Mouse (Mus musculus) kidney, postnatal 25 days (tissue): ENCODE results near the gene Ccser2.

Source experiments
- DNase-seq, 2 experiments: peaks; one replicate each; pipeline ENCODE4 v3.0.0; 2021; ENCODE audit warnings: mixed read lengths in 2 of 2

Gene Ccser2

DNA sequence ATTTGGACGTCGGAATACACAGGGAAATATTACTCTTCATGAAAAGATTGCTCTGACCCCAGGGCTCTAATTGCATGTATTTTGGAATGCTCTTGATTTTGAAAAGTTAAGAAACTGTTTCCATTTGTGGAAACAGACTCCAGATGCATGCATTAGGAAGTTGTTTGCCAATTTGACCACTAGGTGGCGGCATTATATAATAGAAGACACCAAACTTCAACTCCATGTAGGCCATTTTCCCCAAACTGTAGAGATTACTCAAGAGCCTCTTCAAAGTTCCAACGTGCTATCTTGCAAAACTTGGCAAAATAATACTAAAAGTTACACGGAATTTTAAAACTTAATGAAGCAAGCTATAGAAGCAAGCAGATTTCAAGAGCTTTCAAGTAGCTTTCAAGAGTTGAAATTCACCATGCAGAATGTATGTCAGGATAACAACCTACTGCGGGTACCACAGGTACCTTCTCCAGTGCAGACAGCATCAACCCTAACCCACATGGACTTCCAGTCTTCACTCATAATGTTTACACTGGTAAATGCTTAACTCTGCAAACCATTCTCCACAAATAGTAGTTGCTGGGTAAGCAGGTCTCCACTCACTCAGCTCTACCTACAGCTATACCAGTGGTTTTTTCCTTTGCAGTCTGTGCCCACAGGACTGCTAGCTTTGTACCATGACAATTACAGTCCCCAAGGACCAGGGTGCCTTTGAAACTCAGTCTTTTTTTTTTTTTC, 101.4 kb downstream of the Ccser2 start:
- peak; percentile 49 to 84 for DNase-seq

DNA sequence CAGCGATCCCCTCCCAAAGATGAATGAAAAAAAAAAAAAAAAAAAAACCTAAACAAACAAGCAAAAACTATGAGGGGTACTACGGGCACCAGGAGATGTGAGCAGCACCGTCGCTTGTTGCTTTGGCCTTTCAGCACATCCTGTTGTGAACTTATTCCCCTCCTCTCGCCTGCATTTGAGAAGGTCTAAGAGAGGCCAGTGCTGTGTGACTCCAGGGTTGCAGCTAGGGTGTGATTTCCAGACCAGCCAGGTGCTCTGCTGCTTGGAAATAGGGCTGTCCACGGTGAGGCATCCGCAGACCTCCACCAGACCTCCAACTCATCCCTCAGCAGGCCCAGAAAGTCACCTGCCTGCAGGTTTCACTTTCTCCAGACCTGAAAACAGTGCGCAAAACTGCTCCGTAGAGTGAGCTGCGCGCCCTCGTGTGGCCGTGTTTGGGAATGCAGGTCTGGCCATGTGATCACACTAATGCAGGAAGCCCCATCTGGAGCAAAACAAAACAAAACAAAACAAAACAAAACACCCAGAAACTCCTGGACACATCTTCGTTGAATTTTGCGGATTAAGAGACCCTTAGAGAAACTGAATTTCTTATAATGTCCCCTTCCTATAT, 104.6 kb downstream of the Ccser2 start:
- peak; percentile 87 to 96 for DNase-seq

- peak in 1 of 2 experiments; percentile 71 for DNase-seq
Observed at GRCm38 (mm10) chr14:36862387-36862786, 106.2 kb downstream of the Ccser2 start.

DNA sequence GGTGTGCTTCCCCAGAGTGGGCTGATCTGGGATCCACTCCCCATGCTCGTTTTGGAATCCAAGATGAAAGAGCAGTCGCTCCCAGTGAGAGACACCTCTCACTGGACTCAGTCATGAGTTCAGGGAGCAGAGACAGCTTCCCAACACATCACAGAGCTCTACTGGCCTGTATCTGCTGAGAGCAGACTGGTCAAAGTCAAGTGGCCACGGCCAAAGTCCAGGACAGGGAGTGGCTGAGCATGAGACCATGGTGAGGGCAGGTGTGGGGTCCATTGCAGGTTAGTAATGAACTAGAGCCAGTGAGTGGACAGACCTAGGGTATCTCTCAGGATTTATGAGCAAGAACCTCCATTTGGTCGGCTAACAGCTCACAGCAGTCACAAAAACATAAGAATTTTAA, 109.6 kb downstream of the Ccser2 start:
- DNase-seq: peak; percentile 17 to 50

GRCm38 (mm10) chr14:36852972-36853371, 115.6 kb downstream of the Ccser2 start:
- no peak for DNase-seq

GRCm38 (mm10) chr14:36848860-36849259, 119.7 kb downstream of the Ccser2 start:
- DNase-seq: no peak
